In the genomic region with DNA sequence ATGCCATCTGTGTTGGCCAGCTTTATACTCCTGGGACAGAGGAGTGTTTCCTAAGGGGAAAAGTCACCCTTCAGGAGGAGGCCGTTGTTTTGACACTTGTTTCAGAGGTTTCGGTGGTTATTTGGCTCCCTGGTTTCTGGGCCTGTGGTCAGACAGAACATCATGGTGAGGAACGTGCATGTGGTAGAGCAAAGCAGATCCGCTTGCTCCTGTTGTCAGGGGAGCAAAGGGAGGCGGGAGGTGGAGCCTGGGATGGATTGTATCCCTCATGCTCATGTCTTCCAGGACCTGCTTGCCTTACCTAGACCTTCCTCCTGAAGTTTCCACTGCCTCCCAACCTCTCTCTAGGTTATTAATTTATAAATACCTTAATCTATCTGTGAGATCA, we compare ENCODE assay signal across 7 mouse cellular contexts. TPM values are rescaled to one million over a fixed set of nuclear protein-coding genes. Genes with fewer than 3 reads are reported as not detected.
DNase-seq lines count a peak whose midpoint lies in the region; ATAC-seq and TF ChIP-seq lines count a peak whose summit lies in the region.

No protein-coding gene starts in this region.

- no peak for TF ChIP-seq CTCF in thymus, adult 2 months (IDR thresholded peaks at IDR 0.05; ENCODE audit: borderline replicate concordance, control insufficient read depth, extremely low read depth, insufficient read depth, low read length, poor library complexity)

- no peaks in the 10 kb centered on the region for H3K27me3 ChIP-seq in thymus, adult 2 months (ENCODE audit: control insufficient read depth, insufficient read depth, low read length)
- H3K27me3 ChIP-seq in hindbrain, embryonic 11.5 days (ENCODE audit: control insufficient read depth, insufficient read depth, low read length): no peaks in the 10 kb centered on the region

- TF ChIP-seq POLR2A in thymus, adult 2 months (IDR thresholded peaks at IDR 0.05; ENCODE audit: control insufficient read depth, extremely low read depth, insufficient read depth, low read length, poor library complexity): no peak

- H3K9ac ChIP-seq in hindbrain, embryonic 11.5 days (ENCODE audit: low read depth, low read length): peak overlapping the region; percentile 32; the same call in 1 of the 2 replicates

- peak overlapping the region; percentile 29 for H3K4me3 ChIP-seq in thymus, adult 2 months (ENCODE audit: control insufficient read depth, insufficient read depth, low read length)
- no peak overlapping the region for H3K4me3 ChIP-seq in hindbrain, embryonic 11.5 days (ENCODE audit: low read depth, low read length)

- DNase-seq in thymus, adult 2 months: no peak
- DNase-seq in thymus, postnatal 0 days (ENCODE audit: low spot score): no peak
- DNase-seq in cerebellum, postnatal 36 days: peak; percentile 52 to 55
- DNase-seq in hindbrain, embryonic 11.5 days (ENCODE audit: low spot score): no peak
- no peak for DNase-seq in MN1 (ENCODE audit: low spot score)
- DNase-seq in ovary, postnatal 10 days (ENCODE audit: low spot score): no peak

- H3K4me2 ChIP-seq in hindbrain, embryonic 11.5 days (replicated peaks; ENCODE audit: low read depth, low read length): peak overlapping the region; percentile 32

- 5% methylated on average over 5 of the region's 5 CpGs for WGBS in thymus, adult 2 months
- 3% methylated on average over 5 of the region's 5 CpGs for WGBS in hindbrain, embryonic 11.5 days

- no peaks in the 10 kb centered on the region for H3K36me3 ChIP-seq in thymus, adult 2 months (ENCODE audit: control insufficient read depth, insufficient read depth, low read length)
- H3K36me3 ChIP-seq in hindbrain, embryonic 11.5 days (ENCODE audit: control insufficient read depth, insufficient read depth, low read length): no peaks in the 10 kb centered on the region

- ATAC-seq in hindbrain, embryonic 11.5 days (ENCODE audit: low FRiP score): 0 out of 2 replicates have a peak, but pooled peaks have one; percentile 47
- peak; percentile 50 for ATAC-seq in megakaryocyte progenitor cell, adult 5-6 weeks (replicated peaks; ENCODE audit: poor library complexity)

- peak overlapping the region; percentile 77 for H3K27ac ChIP-seq in thymus, adult 2 months (ENCODE audit: control insufficient read depth, insufficient read depth, low read length)
- peak overlapping the region; percentile 67 for H3K27ac ChIP-seq in hindbrain, embryonic 11.5 days (ENCODE audit: low read depth, low read length)

- H3K9me3 ChIP-seq in hindbrain, embryonic 11.5 days (ENCODE audit: control insufficient read depth, low read length): no peaks in the 10 kb centered on the region

- H3K4me1 ChIP-seq in thymus, adult 2 months (replicated peaks; ENCODE audit: control insufficient read depth, insufficient read depth, low read length): peaks cover 13% of the 10 kb centered on the region
- peaks cover 15% of the 10 kb centered on the region; the same call in 1 of the 2 replicates for H3K4me1 ChIP-seq in hindbrain, embryonic 11.5 days (replicated peaks; ENCODE audit: control insufficient read depth, insufficient read depth, low read length)

RNA-seq across cellular contexts. Expression of gene Cdk17, which starts 5.7 kb away (rescaled TPM):
- 79.2 and 79.5 TPM in 2 replicates for polyA plus RNA-seq in thymus, adult 2 months (2012; rRNA removed)
- polyA plus RNA-seq in thymus, postnatal 0 days (2015; fragmentation: Nextera tagmentation; extraction: Ambion mirVana): 46.3 and 55.3 TPM in 2 replicates
- polyA plus RNA-seq in hindbrain, embryonic 11.5 days (2014; fragmentation: Nextera tagmentation; extraction: Ambion mirVana): 37.3 and 44.5 TPM in 2 replicates
- total RNA-seq in megakaryocyte progenitor cell, adult 5-6 weeks (2015): 36.8 and 43.6 TPM in 2 replicates
- 37.6 and 44.9 TPM in 2 replicates for total RNA-seq in megakaryocyte progenitor cell, adult 5-6 weeks (2017)

Comparison
In these comparisons a context has a peak if more than half of its experiments do, and no peak if none do; other contexts are left out.
1. DNase-seq: peak in cerebellum, postnatal 36 days (2 of 2); none in thymus, adult 2 months (single experiment), thymus, postnatal 0 days (single experiment), hindbrain, embryonic 11.5 days (single experiment), MN1 (single experiment) and ovary, postnatal 10 days (single experiment).